Mouse (Mus musculus) testis, adult 2 months (tissue): ENCODE measurements around the gene Vangl1. TPM values are rescaled to one million over a fixed set of nuclear protein-coding genes. Genes with fewer than 3 reads are reported as not detected.
"Not testable (repeated sequence)": the region's sequence is repeated elsewhere in the genome, so short reads cannot be mapped to it uniquely, and the experiment has no call there.

Experiments used
- H3K27ac ChIP-seq: fragments of 200-500 bp; 2 replicates; pipeline ENCODE4 v1.5.1; 2012; ENCODE audit warnings: low read depth, low read length; ENCODE audit not compliant: control insufficient read depth, insufficient read depth
- H3K27me3 ChIP-seq: fragments of 200-500 bp; 2 replicates; pipeline ENCODE4 v1.6.1; 2012; ENCODE audit warnings: mild to moderate bottlenecking, low read length, moderate library complexity; ENCODE audit not compliant: control insufficient read depth, insufficient read depth
- H3K36me3 ChIP-seq: fragments of 200-500 bp; 2 replicates; pipeline ENCODE4 v1.6.1; 2012; ENCODE audit warnings: mild to moderate bottlenecking, low read length; ENCODE audit not compliant: control insufficient read depth, insufficient read depth
- H3K4me1 ChIP-seq: fragments of 200-500 bp; 2 replicates; pipeline ENCODE4 v1.6.1; 2012; ENCODE audit warnings: low read length; ENCODE audit not compliant: control insufficient read depth, insufficient read depth
- H3K4me3 ChIP-seq: fragments of 200-500 bp; 2 replicates; pipeline ENCODE4 v1.5.1; 2012; ENCODE audit warnings: low read depth, mild to moderate bottlenecking, low read length, moderate library complexity, mixed read lengths; ENCODE audit not compliant: control insufficient read depth
- CTCF ChIP-seq: fragments of 200-500 bp; IDR thresholded peaks from 2 replicates; pipeline ENCODE4 v1.5.1; 2012; ENCODE audit warnings: low read depth, mild to moderate bottlenecking, inconsistent platforms, low read length, moderate library complexity; ENCODE audit not compliant: control insufficient read depth, insufficient read depth, insufficient replicate concordance
- POLR2A ChIP-seq: fragments of 200-500 bp; IDR thresholded peaks from 2 replicates; pipeline ENCODE4 v1.6.1; 2012; ENCODE audit warnings: low read depth, mild to moderate bottlenecking, inconsistent platforms, low read length, moderate library complexity; ENCODE audit not compliant: control insufficient read depth
- polyA plus RNA-seq: library from polyadenylated mRNA; depleted of rRNA; stranded (reverse); fragments of >200 nt; gene quantifications from 2 replicates; pipeline ENCODE4 v1.2.3, GENCODE M21; 2012

The Vangl1 gene
- polyA plus RNA-seq, 1 experiment, result 1.3 TPM

- Histone ChIP-seq H3K4me1 (peaks cover 7% of the 10 kb centered on the region), H3K4me3 (no peak overlapping the region), H3K27me3 (no peaks in the 10 kb centered on the region), H3K36me3 (no peaks in the 10 kb centered on the region), H3K27ac (no peak overlapping the region)
- TF ChIP-seq POLR2A (no peak), CTCF (no peak)
These were observed 36.8 kb downstream of the Vangl1 start for GRCm38 (mm10) chr3:102167555-102168210.

GRCm38 (mm10) chr3:102166794-102167193, 37.7 kb downstream of the Vangl1 start:
- H3K36me3 ChIP-seq, result no peaks in the 10 kb centered on the region
- H3K27me3 ChIP-seq, result no peaks in the 10 kb centered on the region
- no peak overlapping the region for H3K27ac ChIP-seq
- TF ChIP-seq POLR2A (no peak), CTCF (no peak)
- no peak overlapping the region for H3K4me3 ChIP-seq
- peaks cover 7% of the 10 kb centered on the region for H3K4me1 ChIP-seq

GRCm38 (mm10) chr3:102166287-102166620, 38.2 kb downstream of the Vangl1 start:
- H3K4me3 ChIP-seq, result no peak overlapping the region
- peaks cover 7% of the 10 kb centered on the region for H3K4me1 ChIP-seq
- no peaks in the 10 kb centered on the region for H3K36me3 ChIP-seq
- no peak overlapping the region for H3K27ac ChIP-seq
- H3K27me3 ChIP-seq, result no peaks in the 10 kb centered on the region
- TF ChIP-seq CTCF, result no peak
- TF ChIP-seq POLR2A, result no peak

- peaks cover 7% of the 10 kb centered on the region for H3K4me1 ChIP-seq
- no peaks in the 10 kb centered on the region for H3K27me3 ChIP-seq
- peak overlapping the region; percentile 27; the same call in 1 of the 2 replicates for H3K4me3 ChIP-seq
- H3K36me3 ChIP-seq, result no peaks in the 10 kb centered on the region
- no peak overlapping the region for H3K27ac ChIP-seq
- TF ChIP-seq POLR2A (no peak), CTCF (no peak)
These were observed 38.8 kb downstream of the Vangl1 start for GRCm38 (mm10) chr3:102165536-102166286.

- H3K4me1 ChIP-seq, result peaks cover 7% of the 10 kb centered on the region
- TF ChIP-seq CTCF, result no peak
- TF ChIP-seq POLR2A, result no peak
- H3K4me3 ChIP-seq, result no peak overlapping the region
- H3K27ac ChIP-seq, result no peak overlapping the region
- H3K27me3 ChIP-seq, result no peaks in the 10 kb centered on the region
- no peaks in the 10 kb centered on the region for H3K36me3 ChIP-seq
These were observed 39.6 kb downstream of the Vangl1 start for GRCm38 (mm10) chr3:102164911-102165310.

- H3K4me1 ChIP-seq, H3K27me3 ChIP-seq, H3K36me3 ChIP-seq, H3K27ac ChIP-seq, H3K4me3 ChIP-seq: not testable (repeated sequence)
These were observed 40.6 kb downstream of the Vangl1 start for GRCm38 (mm10) chr3:102163861-102164260.

DNA sequence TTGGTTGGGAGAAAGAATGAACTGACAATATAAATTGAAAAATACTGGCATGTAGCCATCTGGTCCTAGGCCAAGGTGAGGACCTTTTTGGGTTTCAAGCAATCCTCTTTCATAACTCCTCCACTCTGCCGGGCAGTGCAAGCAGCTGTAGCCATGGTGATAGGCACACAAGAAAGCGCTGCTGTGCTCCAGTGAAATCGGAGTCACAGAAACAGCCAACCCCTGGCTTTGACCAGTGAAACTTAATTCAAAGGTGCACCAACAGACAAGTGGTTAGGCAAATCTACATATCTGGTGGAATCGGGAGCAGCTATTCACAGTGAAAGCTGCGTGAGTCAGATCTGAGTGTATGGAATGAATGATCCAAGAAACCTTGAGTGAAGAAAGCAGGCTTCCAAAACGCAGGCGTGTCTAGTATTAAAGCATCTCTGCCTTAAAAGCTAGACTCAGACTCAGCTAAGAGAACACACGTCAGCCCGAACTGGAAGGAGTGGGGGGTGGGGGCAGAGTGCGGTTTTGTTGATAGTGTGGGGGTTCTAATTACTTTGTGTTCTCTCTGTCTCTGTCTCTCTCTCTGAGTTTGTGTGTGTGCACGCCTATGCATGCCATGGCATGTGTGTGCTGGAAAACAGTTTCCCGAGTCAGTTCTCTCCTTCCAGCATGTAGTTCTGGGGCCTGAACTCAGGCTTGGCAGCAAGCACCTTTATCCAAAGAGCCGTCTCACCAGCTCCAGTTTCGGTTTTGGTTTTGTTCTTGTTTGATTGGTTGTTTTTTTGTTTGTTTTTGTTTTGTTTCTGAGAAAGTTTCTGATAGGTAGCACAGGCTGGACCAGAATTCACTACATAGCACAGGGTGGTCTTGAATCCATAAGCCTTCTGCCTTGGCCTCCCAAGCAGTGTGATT, 44.8 kb downstream of the Vangl1 start:
- Histone ChIP-seq H3K4me3 (no peak overlapping the region), H3K36me3 (no peaks in the 10 kb centered on the region), H3K27me3 (no peaks in the 10 kb centered on the region), H3K27ac (no peak overlapping the region), H3K4me1 (no peaks in the 10 kb centered on the region)
- TF ChIP-seq POLR2A (no peak), CTCF (no peak)
